Mouse (Mus musculus): ENCODE data around the gene Stox2. TPM values are rescaled to one million over a fixed set of nuclear protein-coding genes. Genes with fewer than 3 reads are reported as not detected.

Stox2 gene
- polyA plus RNA-seq, 1 experiment from 2014 or later, result 35.7 TPM

DNA sequence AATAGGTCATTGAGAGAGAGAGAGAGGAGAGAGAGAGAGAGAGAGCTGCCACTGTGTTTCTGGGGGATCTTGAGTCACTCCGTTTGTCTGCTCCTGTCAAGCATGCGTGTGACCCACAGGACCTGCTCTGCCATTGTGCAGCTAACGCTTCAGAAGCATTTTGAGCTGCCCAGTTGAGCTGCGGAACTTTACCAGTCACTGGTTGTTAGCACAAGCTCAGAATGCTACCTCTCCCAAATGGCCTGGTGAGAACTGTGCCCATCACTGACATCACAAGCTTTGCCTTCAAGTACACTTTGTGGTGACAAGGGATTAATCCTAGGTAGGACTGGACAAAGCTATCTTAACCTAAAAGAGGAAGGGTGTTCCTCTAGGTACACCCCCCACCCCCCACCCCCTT is 263.9 kb downstream of the Stox2 start:
- Histone ChIP-seq H3K9me3 (no peaks in the 10 kb centered on the region), H3K36me3 (peaks cover 20% of the 10 kb centered on the region), H3K4me3 (no peak overlapping the region), H3K4me2 (replicated peaks) (no peak overlapping the region), H3K4me1 (peaks cover 24% of the 10 kb centered on the region), H3K27ac (no peak overlapping the region), H3K27me3 (replicated peaks) (no peaks in the 10 kb centered on the region), H3K9ac (no peak overlapping the region)
- no peak for ATAC-seq (ENCODE audit: low FRiP score, low read depth)
- WGBS, result 81% methylated on average over 4 of the region's 4 CpGs

- WGBS, result 72% methylated on average over 18 of the region's 18 CpGs
- H3K4me2 ChIP-seq (replicated peaks), result no peak overlapping the region
- no peaks in the 10 kb centered on the region for H3K9me3 ChIP-seq
- H3K9ac ChIP-seq, result no peak overlapping the region
- H3K4me1 ChIP-seq, result peaks cover 24% of the 10 kb centered on the region
- no peak overlapping the region for H3K27ac ChIP-seq
- no peaks in the 10 kb centered on the region for H3K27me3 ChIP-seq (replicated peaks)
- H3K4me3 ChIP-seq, result no peak overlapping the region
- peaks cover 15% of the 10 kb centered on the region for H3K36me3 ChIP-seq
- no peak for ATAC-seq (ENCODE audit: low FRiP score, low read depth)
These were observed 265.0 kb downstream of the Stox2 start for GRCm38 (mm10) chr8:47181032-47181698.

- Histone ChIP-seq H3K9me3 (no peaks in the 10 kb centered on the region), H3K4me2 (replicated peaks) (no peak overlapping the region), H3K36me3 (peaks cover 6% of the 10 kb centered on the region; the same call in 1 of the 2 replicates), H3K4me1 (peaks cover 21% of the 10 kb centered on the region), H3K27me3 (replicated peaks) (no peaks in the 10 kb centered on the region), H3K4me3 (no peak overlapping the region), H3K27ac (no peak overlapping the region), H3K9ac (no peak overlapping the region)
- no peak for ATAC-seq (ENCODE audit: low FRiP score, low read depth)
- 81% methylated on average over 5 of the region's 5 CpGs for WGBS
These were observed 266.0 kb downstream of the Stox2 start for GRCm38 (mm10) chr8:47180181-47180580.

DNA sequence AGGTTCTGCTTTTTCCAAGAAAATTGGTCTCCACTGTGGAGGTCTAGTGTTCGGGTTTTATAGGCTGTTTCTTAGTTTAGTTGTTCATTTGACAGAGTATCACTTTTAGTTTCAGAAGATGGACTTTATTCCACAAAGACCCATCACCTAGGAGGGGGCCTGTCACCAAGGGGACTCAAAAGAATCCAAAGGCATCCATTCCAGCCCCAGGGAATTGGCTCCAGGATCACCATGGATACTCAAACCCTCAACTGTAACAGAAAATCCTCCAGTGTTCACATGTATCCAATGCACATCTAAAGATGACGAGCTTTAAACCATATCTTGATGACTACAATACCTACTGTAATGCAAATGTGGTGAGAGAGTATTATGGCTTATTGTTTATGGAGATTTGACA is 267.4 kb downstream of the Stox2 start:
- WGBS, result 60% methylated on average over 2 of the region's 2 CpGs
- no peak for ATAC-seq (ENCODE audit: low FRiP score, low read depth)
- H3K9me3 ChIP-seq, result no peaks in the 10 kb centered on the region

DNA sequence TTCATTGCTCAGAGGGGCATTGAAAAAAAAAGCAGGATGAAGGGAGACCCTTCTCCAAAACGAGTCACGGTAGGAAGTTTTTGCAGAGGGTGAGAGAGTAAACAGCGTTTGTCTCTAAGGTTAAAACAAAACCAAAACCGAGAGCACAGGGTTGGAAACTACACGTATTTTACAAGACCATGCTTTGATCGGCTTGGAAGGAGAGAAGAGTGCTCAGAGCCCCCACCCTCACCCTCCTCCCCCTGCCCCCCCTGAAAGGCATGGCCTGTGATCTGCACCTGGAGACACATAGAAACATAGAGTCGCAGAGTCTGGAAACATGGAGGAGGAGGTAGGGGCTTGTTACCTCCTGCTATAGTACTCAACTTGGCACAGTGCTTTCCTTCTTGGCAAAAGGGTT is 272.3 kb downstream of the Stox2 start:
- H3K4me1 ChIP-seq, result peaks cover 5% of the 10 kb centered on the region
- WGBS, result 79% methylated on average over 7 of the region's 7 CpGs
- H3K27me3 ChIP-seq (replicated peaks), result no peaks in the 10 kb centered on the region
- H3K9me3 ChIP-seq, result no peaks in the 10 kb centered on the region
- ATAC-seq (ENCODE audit: low FRiP score, low read depth), result no peak
- H3K27ac ChIP-seq, result no peak overlapping the region
- no peak overlapping the region for H3K9ac ChIP-seq
- H3K36me3 ChIP-seq, result no peaks in the 10 kb centered on the region
- no peak overlapping the region for H3K4me2 ChIP-seq (replicated peaks)
- no peak overlapping the region for H3K4me3 ChIP-seq

More for the DNA sequence above, 267.4 kb downstream of the Stox2 start:
- H3K4me2 ChIP-seq (replicated peaks), result no peak overlapping the region
- peaks cover 21% of the 10 kb centered on the region for H3K4me1 ChIP-seq
- H3K36me3 ChIP-seq, result no peaks in the 10 kb centered on the region
- H3K27ac ChIP-seq, result no peak overlapping the region
- no peaks in the 10 kb centered on the region for H3K27me3 ChIP-seq (replicated peaks)
- no peak overlapping the region for H3K9ac ChIP-seq
- no peak overlapping the region for H3K4me3 ChIP-seq

DNA sequence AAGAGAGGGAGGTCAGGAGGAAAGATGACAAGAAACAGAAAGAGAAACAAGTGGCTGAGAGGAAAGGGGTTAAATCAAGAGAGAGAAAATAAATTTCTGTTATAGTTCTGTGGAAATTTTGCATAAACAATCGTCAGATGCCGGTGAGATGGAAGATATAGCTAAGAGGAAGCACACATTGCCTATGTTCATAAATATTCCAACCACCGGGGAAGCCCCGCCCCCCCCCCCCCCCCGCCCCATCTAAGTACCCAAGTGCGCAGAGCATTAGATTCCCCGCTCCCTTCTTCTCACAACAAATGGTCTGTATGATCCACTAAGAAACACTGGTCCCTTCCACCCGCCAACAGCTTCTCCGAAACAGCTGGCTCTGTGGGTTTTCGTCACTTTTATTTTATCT is 273.3 kb downstream of the Stox2 start:
- ATAC-seq (ENCODE audit: low FRiP score, low read depth), result no peak
- Histone ChIP-seq H3K27me3 (replicated peaks) (no peaks in the 10 kb centered on the region), H3K4me1 (no peaks in the 10 kb centered on the region), H3K9me3 (no peaks in the 10 kb centered on the region), H3K4me2 (replicated peaks) (no peak overlapping the region), H3K9ac (no peak overlapping the region), H3K27ac (no peak overlapping the region), H3K36me3 (peaks cover 4% of the 10 kb centered on the region; the same call in 1 of the 2 replicates), H3K4me3 (no peak overlapping the region)
- 88% methylated on average over 10 of the region's 10 CpGs for WGBS

DNA sequence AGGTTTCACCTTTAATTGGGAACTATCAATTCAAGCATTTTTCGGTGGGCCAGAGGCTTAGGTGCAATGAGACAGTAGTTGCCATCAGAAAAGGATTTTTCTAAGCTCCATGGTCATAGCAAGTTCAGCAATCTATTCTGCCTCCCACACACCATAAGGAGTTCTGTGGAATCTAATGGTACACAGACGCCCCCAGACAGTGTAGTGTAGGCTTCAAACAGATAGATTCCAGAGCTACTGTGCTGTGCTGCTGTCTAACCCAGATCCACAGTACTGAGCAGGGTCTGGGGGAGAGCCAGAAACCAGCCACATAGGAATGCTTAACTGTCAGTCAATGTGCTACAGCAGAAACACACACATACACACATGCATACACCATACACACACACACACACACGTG is 285.5 kb downstream of the Stox2 start:
- WGBS, result 85% methylated on average over 3 of the region's 3 CpGs
- Histone ChIP-seq H3K27me3 (replicated peaks) (no peaks in the 10 kb centered on the region), H3K36me3 (0 out of 2 replicates have a peak, but pooled peaks cover 4% of the 10 kb centered on the region), H3K9me3 (no peaks in the 10 kb centered on the region), H3K4me2 (replicated peaks) (no peak overlapping the region), H3K27ac (no peak overlapping the region), H3K9ac (no peak overlapping the region), H3K4me1 (no peaks in the 10 kb centered on the region), H3K4me3 (no peak overlapping the region)
- ATAC-seq (ENCODE audit: low FRiP score, low read depth), result no peak

DNA sequence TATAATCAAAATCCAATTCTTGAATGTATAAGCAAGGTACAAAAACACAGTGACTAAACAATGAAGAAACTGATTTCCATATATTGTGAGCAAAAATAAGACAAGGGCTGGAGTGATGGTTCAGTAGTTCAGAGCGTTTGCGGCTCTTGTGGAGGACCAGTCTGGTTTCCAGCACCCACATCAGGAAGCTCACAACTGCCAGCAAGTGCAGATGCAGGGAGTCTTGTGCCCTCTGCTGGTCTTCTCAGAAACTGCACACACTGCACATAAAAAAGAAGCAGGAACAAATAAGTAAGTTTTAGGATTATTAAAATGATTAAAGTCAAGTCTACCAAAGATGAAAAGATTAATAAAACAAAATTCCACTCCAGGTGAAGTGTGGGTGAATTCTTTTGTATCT is 291.6 kb downstream of the Stox2 start:
- 98% methylated on average over 2 of the region's 2 CpGs for WGBS
- H3K27me3 ChIP-seq (replicated peaks), result no peaks in the 10 kb centered on the region
- no peaks in the 10 kb centered on the region for H3K4me1 ChIP-seq
- H3K4me3 ChIP-seq, result no peak overlapping the region
- H3K9ac ChIP-seq, result no peak overlapping the region
- no peak overlapping the region for H3K4me2 ChIP-seq (replicated peaks)
- no peak for ATAC-seq (ENCODE audit: low FRiP score, low read depth)
- peaks cover 13% of the 10 kb centered on the region; the same call in 1 of the 2 replicates for H3K36me3 ChIP-seq
- no peak overlapping the region for H3K27ac ChIP-seq
- 0 out of 2 replicates have a peak, but pooled peaks cover 7% of the 10 kb centered on the region for H3K9me3 ChIP-seq

GRCm38 (mm10) chr8:47145258-47145657 is 300.9 kb downstream of the Stox2 start:
- H3K36me3 ChIP-seq, result 0 out of 2 replicates have a peak, but pooled peaks cover 3% of the 10 kb centered on the region
- WGBS, result 95% methylated on average over 9 of the region's 9 CpGs
- no peaks in the 10 kb centered on the region for H3K27me3 ChIP-seq (replicated peaks)
- no peak overlapping the region for H3K4me3 ChIP-seq
- no peak overlapping the region for H3K9ac ChIP-seq
- H3K27ac ChIP-seq, result no peak overlapping the region
- H3K9me3 ChIP-seq, result no peaks in the 10 kb centered on the region
- no peak for ATAC-seq (ENCODE audit: low FRiP score, low read depth)
- no peak overlapping the region for H3K4me2 ChIP-seq (replicated peaks)
- no peaks in the 10 kb centered on the region for H3K4me1 ChIP-seq

DNA sequence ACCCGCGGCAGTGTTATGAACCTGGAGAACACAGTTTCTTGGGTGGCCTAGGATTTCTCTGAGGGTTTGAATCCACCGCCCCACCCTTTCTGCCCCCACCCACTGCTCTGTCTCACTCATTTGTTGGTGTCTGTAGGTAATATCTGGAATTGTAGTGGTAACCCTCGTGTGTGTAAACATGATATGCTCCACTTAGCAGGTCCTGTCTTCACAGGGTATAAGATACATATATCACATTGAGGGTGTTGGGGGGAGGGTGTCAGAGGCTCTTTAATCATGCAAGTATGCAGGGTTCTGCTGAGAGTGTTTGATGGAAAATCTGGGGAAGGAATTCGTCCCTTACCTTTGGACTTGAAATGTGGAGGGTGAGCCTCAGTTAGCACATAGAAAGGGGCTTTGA is 310.1 kb downstream of the Stox2 start:
- WGBS, result 43% methylated on average over 5 of the region's 5 CpGs
- Histone ChIP-seq H3K27ac (no peak overlapping the region), H3K4me3 (no peak overlapping the region), H3K4me1 (0 out of 2 replicates have a peak, but pooled peaks cover 2% of the 10 kb centered on the region), H3K9ac (no peak overlapping the region), H3K36me3 (no peaks in the 10 kb centered on the region), H3K4me2 (replicated peaks) (peak overlapping the region; percentile 36; the same call in 1 of the 2 replicates), H3K27me3 (replicated peaks) (no peaks in the 10 kb centered on the region), H3K9me3 (no peaks in the 10 kb centered on the region)
- no peak for ATAC-seq (ENCODE audit: low FRiP score, low read depth)

DNA sequence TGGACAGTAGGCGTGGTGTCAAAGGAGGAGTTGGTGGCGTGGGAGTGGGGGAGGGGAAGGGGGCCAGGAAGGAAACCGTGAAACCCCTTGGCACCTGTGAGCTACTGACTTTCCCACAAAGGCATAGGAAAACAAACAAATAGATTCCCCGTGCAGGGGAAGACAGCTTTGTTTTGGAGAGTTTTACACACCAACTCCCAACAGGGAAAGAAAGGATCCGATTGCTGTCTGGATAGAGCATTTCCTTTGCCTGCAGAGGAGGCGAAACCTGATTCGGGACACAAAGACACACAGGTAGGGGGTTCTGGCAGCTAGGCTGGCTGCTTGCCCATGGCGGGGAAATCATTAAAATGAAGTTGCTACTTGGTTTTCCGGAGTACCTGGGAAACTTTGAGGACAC is 310.6 kb downstream of the Stox2 start:
- no peak for ATAC-seq (ENCODE audit: low FRiP score, low read depth)
- peak overlapping the region; percentile 36; the same call in 1 of the 2 replicates for H3K4me2 ChIP-seq (replicated peaks)
- no peaks in the 10 kb centered on the region for H3K27me3 ChIP-seq (replicated peaks)
- no peaks in the 10 kb centered on the region for H3K36me3 ChIP-seq
- no peak overlapping the region for H3K4me3 ChIP-seq
- no peaks in the 10 kb centered on the region for H3K9me3 ChIP-seq
- WGBS, result 14% methylated on average over 9 of the region's 9 CpGs
- 0 out of 2 replicates have a peak, but pooled peaks cover 2% of the 10 kb centered on the region for H3K4me1 ChIP-seq
- no peak overlapping the region for H3K27ac ChIP-seq
- H3K9ac ChIP-seq, result no peak overlapping the region

- no peaks in the 10 kb centered on the region for H3K9me3 ChIP-seq
- no peaks in the 10 kb centered on the region for H3K36me3 ChIP-seq
- no peak overlapping the region for H3K4me3 ChIP-seq
- no peak for ATAC-seq (ENCODE audit: low FRiP score, low read depth)
- H3K4me2 ChIP-seq (replicated peaks), result no peak overlapping the region
- 47% methylated on average over 11 of the region's 11 CpGs for WGBS
- no peaks in the 10 kb centered on the region for H3K27me3 ChIP-seq (replicated peaks)
- no peak overlapping the region for H3K9ac ChIP-seq
- H3K27ac ChIP-seq, result no peak overlapping the region
- 0 out of 2 replicates have a peak, but pooled peaks cover 2% of the 10 kb centered on the region for H3K4me1 ChIP-seq
These were observed 311.4 kb downstream of the Stox2 start for GRCm38 (mm10) chr8:47134736-47135135.

DNA sequence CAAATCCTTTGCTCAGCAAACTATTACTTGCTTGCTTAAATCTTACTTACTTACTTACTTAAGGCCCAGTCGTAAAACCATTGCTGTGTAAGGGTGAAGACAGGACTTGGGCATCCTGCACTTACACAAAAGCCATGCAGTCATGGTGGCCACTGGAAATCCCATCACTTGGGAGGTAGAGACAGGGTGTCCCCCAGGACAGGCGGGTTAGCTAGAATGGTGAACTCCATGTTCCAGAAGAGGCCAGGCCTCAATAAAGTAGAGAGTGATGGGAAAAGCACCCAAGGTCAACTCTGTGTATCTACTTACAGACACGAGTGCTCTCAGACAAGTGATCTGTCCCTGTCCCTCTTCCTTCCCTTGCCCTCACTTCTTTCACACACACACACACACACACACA is 312.8 kb downstream of the Stox2 start:
- H3K27ac ChIP-seq, result no peak overlapping the region
- 0 out of 2 replicates have a peak, but pooled peaks cover 2% of the 10 kb centered on the region for H3K4me1 ChIP-seq
- no peak for ATAC-seq (ENCODE audit: low FRiP score, low read depth)
- no peaks in the 10 kb centered on the region for H3K9me3 ChIP-seq
- H3K4me2 ChIP-seq (replicated peaks), result no peak overlapping the region
- no peak overlapping the region for H3K4me3 ChIP-seq
- WGBS, result 85% methylated on average over 3 of the region's 3 CpGs
- H3K9ac ChIP-seq, result no peak overlapping the region
- H3K27me3 ChIP-seq (replicated peaks), result no peaks in the 10 kb centered on the region
- no peaks in the 10 kb centered on the region for H3K36me3 ChIP-seq
